Mouse (Mus musculus) kidney, adult 2 months (tissue): ENCODE results near the gene Man2a1.

Experiments used
- CTCF ChIP-seq: fragments of 200-500 bp; conservative IDR thresholded peaks from 2 replicates; pipeline ENCODE4 v1.5.1; 2011; ENCODE audit warnings: low read depth, mild to moderate bottlenecking, control low read depth, low read length, moderate library complexity, mixed read lengths; ENCODE audit not compliant: insufficient read depth, insufficient read length
- POLR2A ChIP-seq: fragments of 200-500 bp; IDR thresholded peaks from one replicate; pipeline ENCODE4 v1.6.1; 2011; ENCODE audit warnings: low read depth, low read length, control low read depth

DNA sequence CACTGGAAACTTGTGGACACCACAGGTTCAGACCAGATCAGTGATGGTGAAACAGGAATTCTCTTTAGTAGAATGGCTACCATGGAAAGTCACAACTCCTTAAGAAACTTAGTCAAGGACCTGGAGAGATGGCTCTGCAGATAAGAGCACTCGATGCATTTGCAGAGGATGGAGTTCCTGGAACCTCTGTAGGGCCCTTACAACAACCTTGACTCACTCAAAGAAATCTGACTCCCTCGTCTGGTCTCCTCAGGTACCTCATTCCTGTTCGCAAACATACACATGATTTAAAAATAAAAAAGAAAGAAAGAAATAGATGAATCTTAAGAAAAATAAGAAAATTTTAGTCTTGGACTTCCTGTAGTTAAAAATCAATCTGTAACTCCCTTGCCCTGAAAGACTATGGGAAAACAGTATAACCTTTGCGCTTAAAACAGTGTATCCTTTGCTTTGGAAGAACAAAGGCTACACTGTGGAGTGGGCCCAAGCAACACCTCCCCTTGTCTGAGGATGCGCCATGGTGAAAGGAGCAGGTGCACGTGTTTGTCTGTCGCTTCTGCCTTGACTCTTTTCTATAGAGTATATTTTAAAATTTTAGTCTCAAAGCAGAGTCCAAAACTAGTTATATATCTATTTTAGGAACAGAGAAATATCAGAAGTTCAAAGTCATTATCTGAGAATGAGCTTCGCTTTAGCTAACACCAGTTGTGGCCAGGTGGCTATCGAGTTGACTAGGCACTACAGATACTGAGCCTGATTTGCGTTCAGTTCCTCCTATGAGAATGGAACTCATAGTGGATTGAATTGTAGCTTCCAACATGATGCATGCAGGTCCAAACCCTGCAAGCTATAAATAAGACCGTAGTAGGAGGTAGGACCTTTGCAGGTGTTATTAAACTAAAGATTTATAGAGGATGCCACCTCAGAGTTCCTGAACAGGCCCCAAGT is 163.9 kb downstream of the Man2a1 start:
- no peak for TF ChIP-seq CTCF
- no peak for TF ChIP-seq POLR2A
